Mouse (Mus musculus) MEL (cell line): Measurements from ENCODE around the gene Lxn.

Experiments
- CTCF ChIP-seq, 3 experiments: IDR thresholded peaks in 2 of 3; conservative IDR thresholded peaks in 1 of 3; 2 replicates each; pipeline ENCODE4 v1.5.1; 2011 to 2012; ENCODE audit warnings: low read length in 3 of 3, low read depth in 2 of 3, mild to moderate bottlenecking in 2 of 3, improper control_type of control experiment in 1 of 3, inconsistent platforms in 1 of 3, mixed read lengths in 1 of 3, moderate library complexity in 1 of 3; ENCODE audit not compliant: control insufficient read depth in 1 of 3, insufficient read depth in 1 of 3, poor library complexity in 1 of 3, severe bottlenecking in 1 of 3
- ETS1 ChIP-seq: IDR thresholded peaks from 2 replicates; pipeline ENCODE4 v1.6.1; 2012; ENCODE audit warnings: low read depth, mild to moderate bottlenecking, inconsistent platforms, low read length, improper control_type of control experiment, moderate library complexity
- GATA1 ChIP-seq: IDR thresholded peaks from 2 replicates; pipeline ENCODE4 v1.6.1; 2011; ENCODE audit warnings: low read depth, low read length, improper control_type of control experiment
- JUND ChIP-seq: IDR thresholded peaks from 2 replicates; pipeline ENCODE4 v1.6.1; 2011; ENCODE audit warnings: low read depth, mild to moderate bottlenecking, improper control_type of control experiment, low read length
- MEF2A ChIP-seq: IDR thresholded peaks from 2 replicates; pipeline ENCODE4 v1.6.1; 2014; ENCODE audit warnings: low read depth, mild to moderate bottlenecking, inconsistent platforms, low read length, improper control_type of control experiment; ENCODE audit not compliant: poor library complexity, insufficient replicate concordance, severe bottlenecking; ENCODE audit errors: extremely low read depth
- MYC ChIP-seq: IDR thresholded peaks from 2 replicates; pipeline ENCODE4 v1.6.1; 2011; ENCODE audit warnings: low read depth, mild to moderate bottlenecking, low read length, improper control_type of control experiment, moderate library complexity
- NRF1 ChIP-seq: IDR thresholded peaks from 2 replicates; pipeline ENCODE4 v1.6.1; 2014; ENCODE audit warnings: low read depth, mild to moderate bottlenecking, inconsistent platforms, low read length, improper control_type of control experiment, moderate library complexity; ENCODE audit not compliant: poor library complexity, insufficient read depth, severe bottlenecking
- RAD21 ChIP-seq: IDR thresholded peaks from 2 replicates; pipeline ENCODE4 v1.6.1; 2011; ENCODE audit warnings: mild to moderate bottlenecking, low read depth, low read length, improper control_type of control experiment
- TAL1 ChIP-seq: IDR thresholded peaks from 2 replicates; pipeline ENCODE4 v1.6.1; 2012; ENCODE audit warnings: mild to moderate bottlenecking, inconsistent platforms, low read length, moderate library complexity, mixed read lengths
- TCF12 ChIP-seq: IDR thresholded peaks from 2 replicates; pipeline ENCODE4 v1.6.1; 2014; ENCODE audit warnings: low read depth, mild to moderate bottlenecking, inconsistent platforms, low read length, improper control_type of control experiment, moderate library complexity
- UBTF ChIP-seq: IDR thresholded peaks from 2 replicates; pipeline ENCODE4 v1.6.1; 2012; ENCODE audit warnings: low read depth, mild to moderate bottlenecking, inconsistent platforms, low read length, improper control_type of control experiment, moderate library complexity, borderline replicate concordance; ENCODE audit not compliant: insufficient read depth
- USF2 ChIP-seq, 2 experiments: IDR thresholded peaks; 2 replicates each; pipeline ENCODE4 v1.6.1; 2011 to 2012; ENCODE audit warnings: improper control_type of control experiment in 2 of 2, low read length in 2 of 2, borderline replicate concordance in 1 of 2, inconsistent platforms in 1 of 2, low read depth in 1 of 2, mild to moderate bottlenecking in 1 of 2; ENCODE audit not compliant: insufficient read depth in 1 of 2
- ZNF384 ChIP-seq: IDR thresholded peaks from 2 replicates; pipeline ENCODE4 v1.6.1; 2012; ENCODE audit warnings: low read depth, mild to moderate bottlenecking, inconsistent platforms, low read length, improper control_type of control experiment

DNA sequence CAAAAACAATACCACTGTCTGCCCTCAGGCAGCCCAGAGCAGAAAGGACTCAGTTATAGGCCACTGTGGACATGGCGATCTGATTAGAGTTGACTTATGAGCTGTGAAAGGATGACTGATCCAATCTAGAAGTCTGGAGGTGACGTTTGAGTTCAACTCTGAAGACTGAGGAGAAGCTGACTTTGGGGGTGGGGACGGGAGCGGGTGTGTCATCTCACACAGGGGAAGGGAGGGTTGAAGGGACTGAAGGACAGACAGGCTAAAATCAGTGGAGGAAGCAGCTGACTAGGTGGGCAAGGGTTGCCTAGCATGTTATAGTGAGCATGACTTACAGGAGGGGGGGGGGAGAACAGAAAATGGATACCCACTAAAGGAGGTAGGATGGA is 35.7 kb upstream of the Lxn start:
- no peak for TF ChIP-seq UBTF
- TF ChIP-seq ETS1: 0 out of 2 replicates have a peak, but pooled peaks have one; percentile 1
- TF ChIP-seq CTCF (IDR thresholded peaks at IDR 0.05 in 2 of 3, conservative IDR thresholded peaks at IDR 0.05 in 1 of 3; ENCODE audit: control insufficient read depth in 1 of 3, insufficient read depth in 1 of 3, low read depth in 2 of 3, low read length in 3 of 3, poor library complexity in 1 of 3, severe bottlenecking in 1 of 3): no peak
- no peak for TF ChIP-seq TCF12
- TF ChIP-seq USF2 (IDR thresholded peaks at IDR 0.05; ENCODE audit: borderline replicate concordance in 1 of 2, insufficient read depth in 1 of 2, low read depth in 1 of 2, low read length in 2 of 2): no peak
- no peak for TF ChIP-seq TAL1
- no peak for TF ChIP-seq JUND
- no peak for TF ChIP-seq NRF1
- no peak for TF ChIP-seq MEF2A
- TF ChIP-seq GATA1: no peak
- no peak for TF ChIP-seq RAD21
- no peak for TF ChIP-seq MYC
- no peak for TF ChIP-seq ZNF384
